Mouse (Mus musculus) testis, adult 2 months (tissue): Measurements from ENCODE around the gene Gltpd2. TPM values are rescaled to one million over a fixed set of nuclear protein-coding genes. Genes with fewer than 3 reads are reported as not detected.

ENCODE experiments used
- H3K27ac ChIP-seq: fragments of 200-500 bp; 2 replicates; pipeline ENCODE4 v1.5.1; 2012; ENCODE audit warnings: low read depth, low read length; ENCODE audit not compliant: control insufficient read depth, insufficient read depth
- H3K27me3 ChIP-seq: fragments of 200-500 bp; 2 replicates; pipeline ENCODE4 v1.6.1; 2012; ENCODE audit warnings: mild to moderate bottlenecking, low read length, moderate library complexity; ENCODE audit not compliant: control insufficient read depth, insufficient read depth
- H3K36me3 ChIP-seq: fragments of 200-500 bp; 2 replicates; pipeline ENCODE4 v1.6.1; 2012; ENCODE audit warnings: mild to moderate bottlenecking, low read length; ENCODE audit not compliant: control insufficient read depth, insufficient read depth
- H3K4me1 ChIP-seq: fragments of 200-500 bp; 2 replicates; pipeline ENCODE4 v1.6.1; 2012; ENCODE audit warnings: low read length; ENCODE audit not compliant: control insufficient read depth, insufficient read depth
- H3K4me3 ChIP-seq: fragments of 200-500 bp; 2 replicates; pipeline ENCODE4 v1.5.1; 2012; ENCODE audit warnings: low read depth, mild to moderate bottlenecking, low read length, moderate library complexity, mixed read lengths; ENCODE audit not compliant: control insufficient read depth
- CTCF ChIP-seq: fragments of 200-500 bp; IDR thresholded peaks from 2 replicates; pipeline ENCODE4 v1.5.1; 2012; ENCODE audit warnings: low read depth, mild to moderate bottlenecking, inconsistent platforms, low read length, moderate library complexity; ENCODE audit not compliant: control insufficient read depth, insufficient read depth, insufficient replicate concordance
- POLR2A ChIP-seq: fragments of 200-500 bp; IDR thresholded peaks from 2 replicates; pipeline ENCODE4 v1.6.1; 2012; ENCODE audit warnings: low read depth, mild to moderate bottlenecking, inconsistent platforms, low read length, moderate library complexity; ENCODE audit not compliant: control insufficient read depth
- polyA plus RNA-seq: library from polyadenylated mRNA; depleted of rRNA; stranded (reverse); fragments of >200 nt; gene quantifications from 2 replicates; pipeline ENCODE4 v1.2.3, GENCODE M21; 2012

Gene Gltpd2
- polyA plus RNA-seq, 1 experiment: not detected

- no peaks in the 10 kb centered on the region for H3K36me3 ChIP-seq
- H3K4me3 ChIP-seq: no peak overlapping the region
- no peaks in the 10 kb centered on the region for H3K27me3 ChIP-seq
- H3K27ac ChIP-seq: peak overlapping the region; percentile 68
- TF ChIP-seq POLR2A (no peak), CTCF (no peak)
- H3K4me1 ChIP-seq: no peaks in the 10 kb centered on the region
Measured at GRCm38 (mm10) chr11:70489684-70490083, 29.3 kb upstream of the Gltpd2 start.

- Histone ChIP-seq H3K4me1 (no peaks in the 10 kb centered on the region; the same call in 1 of the 2 replicates), H3K36me3 (no peaks in the 10 kb centered on the region), H3K27ac (no peak overlapping the region), H3K27me3 (no peaks in the 10 kb centered on the region), H3K4me3 (no peak overlapping the region)
- no peak for TF ChIP-seq CTCF
- TF ChIP-seq POLR2A: no peak
Measured at GRCm38 (mm10) chr11:70499566-70500475, 19.2 kb upstream of the Gltpd2 start.

GRCm38 (mm10) chr11:70500476-70500812 is 18.6 kb upstream of the Gltpd2 start:
- H3K27me3 ChIP-seq: no peaks in the 10 kb centered on the region
- H3K4me1 ChIP-seq: peaks cover 3% of the 10 kb centered on the region; the same call in 1 of the 2 replicates
- no peak for TF ChIP-seq CTCF
- no peak for TF ChIP-seq POLR2A
- no peaks in the 10 kb centered on the region for H3K36me3 ChIP-seq
- no peak overlapping the region for H3K4me3 ChIP-seq
- no peak overlapping the region for H3K27ac ChIP-seq

- H3K27ac ChIP-seq: no peak overlapping the region
Measured at GRCm38 (mm10) chr11:70502018-70502417, 17.0 kb upstream of the Gltpd2 start.

GRCm38 (mm10) chr11:70504970-70505369 is 14.0 kb upstream of the Gltpd2 start, which contains the start of gene Tm4sf5:
TSS of gene Tm4sf5 (plus strand) at chr11:70505244.
- H3K27ac ChIP-seq: no peak within 1 kb of the TSS
- peaks cover 7% of the 10 kb centered on the region for H3K4me1 ChIP-seq
- no peaks in the 10 kb centered on the region for H3K27me3 ChIP-seq
- TF ChIP-seq CTCF: no peak
- TF ChIP-seq POLR2A: no peak
- no peaks in the 10 kb centered on the region for H3K36me3 ChIP-seq
- H3K4me3 ChIP-seq: no peak within 1 kb of the TSS

More at GRCm38 (mm10) chr11:70502018-70502417, 17.0 kb upstream of the Gltpd2 start:
- TF ChIP-seq POLR2A (no peak), CTCF (no peak)
- Histone ChIP-seq H3K36me3 (no peaks in the 10 kb centered on the region), H3K27me3 (no peaks in the 10 kb centered on the region), H3K4me1 (peaks cover 3% of the 10 kb centered on the region; the same call in 1 of the 2 replicates), H3K4me3 (no peak overlapping the region)

- H3K4me1 ChIP-seq: peaks cover 9% of the 10 kb centered on the region
- no peak overlapping the region for H3K27ac ChIP-seq
- no peak for TF ChIP-seq POLR2A
- peak; percentile 21; the same call in 1 of the 2 replicates for TF ChIP-seq CTCF
- H3K27me3 ChIP-seq: no peaks in the 10 kb centered on the region
- no peaks in the 10 kb centered on the region for H3K36me3 ChIP-seq
- H3K4me3 ChIP-seq: no peak overlapping the region
Measured at GRCm38 (mm10) chr11:70506385-70506784, 12.6 kb upstream of the Gltpd2 start.

- no peaks in the 10 kb centered on the region for H3K27me3 ChIP-seq
- H3K4me1 ChIP-seq: peaks cover 9% of the 10 kb centered on the region
- no peak for TF ChIP-seq POLR2A
- no peak overlapping the region for H3K27ac ChIP-seq
- no peak overlapping the region for H3K4me3 ChIP-seq
- no peaks in the 10 kb centered on the region for H3K36me3 ChIP-seq
Measured at GRCm38 (mm10) chr11:70506962-70507515, 12.0 kb upstream of the Gltpd2 start.
